8 mouse cellular contexts compared by ENCODE assay signal in the genomic region with DNA sequence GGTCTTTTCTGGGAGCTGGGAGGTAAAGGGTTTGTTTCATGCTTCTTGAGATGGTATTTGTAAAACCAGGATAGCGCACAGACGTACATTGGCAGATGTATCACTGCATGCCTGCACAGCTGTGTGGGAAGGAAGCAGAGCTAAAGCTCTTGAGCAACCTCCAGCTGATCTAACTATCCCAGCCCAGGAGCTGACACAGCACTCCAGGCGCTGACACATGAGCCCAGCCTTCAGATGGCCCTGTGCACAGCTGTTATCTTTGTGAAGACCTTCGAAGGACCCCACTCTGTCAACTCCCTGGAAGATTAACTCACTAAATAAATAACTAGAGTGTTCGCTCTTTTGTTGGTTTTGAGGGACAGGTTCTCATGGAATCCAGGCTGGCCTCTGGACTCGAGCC. TPM values are rescaled to one million over a fixed set of nuclear protein-coding genes. Genes with fewer than 3 reads are reported as not detected.
DNase-seq lines count a peak whose midpoint lies in the region; ATAC-seq and TF ChIP-seq lines count a peak whose summit lies in the region.

No protein-coding gene starts in this region.

- WGBS in lung, adult 2 months = 34% methylated on average over 6 of the region's 6 CpGs
- WGBS in stomach, embryonic 14.5 days = 29% methylated on average over 6 of the region's 6 CpGs
- 77% methylated on average over 6 of the region's 6 CpGs for WGBS in forebrain, embryonic 11.5 days
- WGBS in midbrain, postnatal 0 days = 75% methylated on average over 6 of the region's 6 CpGs

- H3K4me2 ChIP-seq in stomach, embryonic 14.5 days (replicated peaks; ENCODE audit: low read depth, low read length) = no peak overlapping the region
- no peak overlapping the region for H3K4me2 ChIP-seq in forebrain, embryonic 11.5 days (ENCODE audit: low read depth, low read length, severe bottlenecking)
- no peak overlapping the region for H3K4me2 ChIP-seq in midbrain, postnatal 0 days (ENCODE audit: low read depth, low read length, poor library complexity, severe bottlenecking)

- DNase-seq in lung, adult 18-20 months = peak; percentile 27 to 30
- DNase-seq in lung, adult 2 months = no peak
- peak; percentile 67 for DNase-seq in heart, adult 8-10 months (ENCODE audit: low spot score)
- DNase-seq in kidney, postnatal 36 days = peak; percentile 34 to 37
- DNase-seq in forebrain, embryonic 11.5 days (ENCODE audit: low spot score) = no peak
- no peak for DNase-seq in frontal cortex, postnatal 10 days (ENCODE audit: low spot score in 2 of 2)
- DNase-seq in midbrain, postnatal 0 days (ENCODE audit: low spot score) = no peak

- no peak overlapping the region for H3K9ac ChIP-seq in stomach, embryonic 14.5 days (replicated peaks; ENCODE audit: low read depth, low read length)
- no peak overlapping the region for H3K9ac ChIP-seq in forebrain, embryonic 11.5 days (ENCODE audit: low read length)
- no peak overlapping the region for H3K9ac ChIP-seq in midbrain, postnatal 0 days (replicated peaks; ENCODE audit: low read length, poor library complexity, severe bottlenecking)

- TF ChIP-seq POLR2A in lung, adult 2 months (IDR thresholded peaks at IDR 0.05; ENCODE audit: borderline replicate concordance, extremely low read depth, low read depth, low read length) = no peak

- ATAC-seq in stomach, embryonic 14.5 days (ENCODE audit: insufficient number of reproducible peaks, insufficient read depth, low FRiP score, low read depth) = peak; percentile 42; the same call in 1 of the 2 replicates
- no peak for ATAC-seq in forebrain, embryonic 11.5 days (replicated peaks; ENCODE audit: low FRiP score)
- ATAC-seq in midbrain, postnatal 0 days (ENCODE audit: low FRiP score) = no peak

- H3K4me3 ChIP-seq in lung, adult 2 months (replicated peaks; ENCODE audit: extremely low read depth, low read depth, low read length) = no peak overlapping the region
- H3K4me3 ChIP-seq in stomach, embryonic 14.5 days (ENCODE audit: low read depth, low read length) = no peak overlapping the region
- H3K4me3 ChIP-seq in forebrain, embryonic 11.5 days (ENCODE audit: low read depth, low read length) = no peak overlapping the region
- no peak overlapping the region for H3K4me3 ChIP-seq in midbrain, postnatal 0 days (ENCODE audit: low read depth, low read length)

- H3K27ac ChIP-seq in stomach, embryonic 14.5 days (ENCODE audit: low read length) = no peak overlapping the region
- H3K27ac ChIP-seq in forebrain, embryonic 11.5 days (ENCODE audit: low read depth, low read length) = no peak overlapping the region
- no peak overlapping the region for H3K27ac ChIP-seq in midbrain, postnatal 0 days (ENCODE audit: low read depth, low read length)

- H3K9me3 ChIP-seq in stomach, embryonic 14.5 days (ENCODE audit: control insufficient read depth, low read depth, low read length) = no peaks in the 10 kb centered on the region
- no peaks in the 10 kb centered on the region for H3K9me3 ChIP-seq in forebrain, embryonic 11.5 days (ENCODE audit: control insufficient read depth, low read length)
- no peaks in the 10 kb centered on the region for H3K9me3 ChIP-seq in midbrain, postnatal 0 days (ENCODE audit: low read length)

- no peak for TF ChIP-seq CTCF in lung, adult 2 months (IDR thresholded peaks at IDR 0.05; ENCODE audit: insufficient read depth, low read length)
- TF ChIP-seq CTCF in midbrain, postnatal 0 days (IDR thresholded peaks at IDR 0.05) = no peak

- H3K4me1 ChIP-seq in lung, adult 2 months (ENCODE audit: control insufficient read depth, insufficient read depth, low read length) = peaks cover 8% of the 10 kb centered on the region; the same call in 1 of the 2 replicates
- H3K4me1 ChIP-seq in stomach, embryonic 14.5 days (ENCODE audit: control insufficient read depth, insufficient read depth, low read length) = 0 out of 2 replicates have a peak, but pooled peaks cover 3% of the 10 kb centered on the region
- H3K4me1 ChIP-seq in forebrain, embryonic 11.5 days (replicated peaks; ENCODE audit: control insufficient read depth, insufficient read depth, low read length) = no peaks in the 10 kb centered on the region
- H3K4me1 ChIP-seq in midbrain, postnatal 0 days (ENCODE audit: insufficient read depth, low read length) = no peaks in the 10 kb centered on the region

- H3K36me3 ChIP-seq in stomach, embryonic 14.5 days (ENCODE audit: control insufficient read depth, insufficient read depth, low read length) = no peaks in the 10 kb centered on the region
- no peaks in the 10 kb centered on the region for H3K36me3 ChIP-seq in forebrain, embryonic 11.5 days (ENCODE audit: control insufficient read depth, insufficient read depth, low read length)
- H3K36me3 ChIP-seq in midbrain, postnatal 0 days (ENCODE audit: insufficient read depth, low read length) = no peaks in the 10 kb centered on the region

- no peaks in the 10 kb centered on the region for H3K27me3 ChIP-seq in stomach, embryonic 14.5 days (ENCODE audit: control insufficient read depth, insufficient read depth, low read length)
- H3K27me3 ChIP-seq in forebrain, embryonic 11.5 days (ENCODE audit: control insufficient read depth, insufficient read depth, low read length) = no peaks in the 10 kb centered on the region
- no peaks in the 10 kb centered on the region for H3K27me3 ChIP-seq in midbrain, postnatal 0 days (ENCODE audit: insufficient read depth, low read length)

RNA-seq across cellular contexts. Expression of gene S1pr1, which starts 48.4 kb away (rescaled TPM):
- 230 and 289 TPM in 2 replicates for polyA plus RNA-seq in lung, adult 2 months (2012; rRNA removed)
- total RNA-seq in heart, adult 8-10 months (2022) = 10 to 100 TPM; 31.9 to 48.9 (median 41.9) TPM
- 17.6 and 18.3 TPM in 2 replicates for polyA plus RNA-seq in stomach, embryonic 14.5 days (2014; fragmentation: Nextera tagmentation; extraction: Ambion mirVana)
- 35.3 and 35.9 TPM in 2 replicates for polyA plus RNA-seq in forebrain, embryonic 11.5 days (2014; fragmentation: Nextera tagmentation; extraction: Ambion mirVana)
- total RNA-seq in midbrain, postnatal 0 days (2014; rRNA removed) = 42.1 and 56.7 TPM in 2 replicates
- polyA plus RNA-seq in midbrain, postnatal 0 days (2015; fragmentation: Nextera tagmentation; extraction: Ambion mirVana) = 32.9 and 34.2 TPM in 2 replicates

Comparison
In these comparisons a context has a peak if more than half of its experiments do, and no peak if none do; other contexts are left out.
1. DNase-seq: peak in lung, adult 18-20 months (2 of 2), heart, adult 8-10 months (single experiment) and kidney, postnatal 36 days (2 of 2); none in lung, adult 2 months (single experiment), forebrain, embryonic 11.5 days (single experiment), frontal cortex, postnatal 10 days (0 of 2) and midbrain, postnatal 0 days (single experiment).